Mouse (Mus musculus) cortical plate, adult 2 months (tissue): ENCODE data around the gene Kl.

Source experiments
- CTCF ChIP-seq: fragments of 200-500 bp; IDR thresholded peaks from 2 replicates; pipeline ENCODE4 v1.5.1; 2011; ENCODE audit warnings: mild to moderate bottlenecking, control low read depth, low read length; ENCODE audit not compliant: insufficient read depth; ENCODE audit errors: extremely low read depth
- POLR2A ChIP-seq: fragments of 200-500 bp; IDR thresholded peaks from 2 replicates; pipeline ENCODE4 v1.6.1; 2011; ENCODE audit warnings: mild to moderate bottlenecking, low read length, control low read depth; ENCODE audit not compliant: insufficient read depth; ENCODE audit errors: extremely low read depth

- TF ChIP-seq POLR2A (no peak), CTCF (no peak)
Measured at GRCm38 (mm10) chr5:150961615-150962014, 9.2 kb downstream of the Kl start.
